Mouse (Mus musculus) MEL (cell line): ENCODE measurements around the gene Tarsl2.

Source experiments
- CHD2 ChIP-seq: IDR thresholded peaks from 2 replicates; pipeline ENCODE4 v1.6.1; 2011; ENCODE audit warnings: low read length, improper control_type of control experiment
- CTCF ChIP-seq, 3 experiments: IDR thresholded peaks in 2 of 3; conservative IDR thresholded peaks in 1 of 3; 2 replicates each; pipeline ENCODE4 v1.5.1; 2011 to 2012; ENCODE audit warnings: low read length in 3 of 3, low read depth in 2 of 3, mild to moderate bottlenecking in 2 of 3, improper control_type of control experiment in 1 of 3, inconsistent platforms in 1 of 3, mixed read lengths in 1 of 3, moderate library complexity in 1 of 3; ENCODE audit not compliant: control insufficient read depth in 1 of 3, insufficient read depth in 1 of 3, poor library complexity in 1 of 3, severe bottlenecking in 1 of 3
- EP300 ChIP-seq, 2 experiments: IDR thresholded peaks; 2 replicates each; pipeline ENCODE4 v1.6.1; 2011; ENCODE audit warnings: improper control_type of control experiment in 2 of 2, low read length in 2 of 2, low read depth in 1 of 2, mild to moderate bottlenecking in 1 of 2
- JUND ChIP-seq: IDR thresholded peaks from 2 replicates; pipeline ENCODE4 v1.6.1; 2011; ENCODE audit warnings: low read depth, mild to moderate bottlenecking, improper control_type of control experiment, low read length
- MAFK ChIP-seq: IDR thresholded peaks from 2 replicates; pipeline ENCODE4 v1.6.1; 2011; ENCODE audit warnings: low read depth, mild to moderate bottlenecking, low read length, improper control_type of control experiment, borderline replicate concordance
- MYC ChIP-seq: IDR thresholded peaks from 2 replicates; pipeline ENCODE4 v1.6.1; 2011; ENCODE audit warnings: low read depth, mild to moderate bottlenecking, low read length, improper control_type of control experiment, moderate library complexity
- NRF1 ChIP-seq: IDR thresholded peaks from 2 replicates; pipeline ENCODE4 v1.6.1; 2014; ENCODE audit warnings: low read depth, mild to moderate bottlenecking, inconsistent platforms, low read length, improper control_type of control experiment, moderate library complexity; ENCODE audit not compliant: poor library complexity, insufficient read depth, severe bottlenecking
- POLR2A ChIP-seq, 2 experiments: IDR thresholded peaks; 2 replicates each; pipeline ENCODE4 v1.6.1; 2011 to 2012; ENCODE audit warnings: low read length in 2 of 2, mild to moderate bottlenecking in 2 of 2, control low read depth in 1 of 2, improper control_type of control experiment in 1 of 2, low read depth in 1 of 2, moderate library complexity in 1 of 2; ENCODE audit not compliant: control insufficient read depth in 1 of 2, insufficient read depth in 1 of 2, poor library complexity in 1 of 2
- RAD21 ChIP-seq: IDR thresholded peaks from 2 replicates; pipeline ENCODE4 v1.6.1; 2011; ENCODE audit warnings: mild to moderate bottlenecking, low read depth, low read length, improper control_type of control experiment
- UBTF ChIP-seq: IDR thresholded peaks from 2 replicates; pipeline ENCODE4 v1.6.1; 2012; ENCODE audit warnings: low read depth, mild to moderate bottlenecking, inconsistent platforms, low read length, improper control_type of control experiment, moderate library complexity, borderline replicate concordance; ENCODE audit not compliant: insufficient read depth

GRCm38 (mm10) chr7:65734024-65734423 is 89.3 kb downstream of the Tarsl2 start:
- TF ChIP-seq CHD2 (no peak), MAFK (no peak), NRF1 (no peak), POLR2A (IDR thresholded peaks at IDR 0.05; ENCODE audit: control insufficient read depth in 1 of 2, insufficient read depth in 1 of 2, low read depth in 1 of 2, low read length in 2 of 2, poor library complexity in 1 of 2) (no peak), UBTF (no peak), CTCF (IDR thresholded peaks at IDR 0.05 in 2 of 3, conservative IDR thresholded peaks at IDR 0.05 in 1 of 3; ENCODE audit: control insufficient read depth in 1 of 3, insufficient read depth in 1 of 3, low read depth in 2 of 3, low read length in 3 of 3, poor library complexity in 1 of 3, severe bottlenecking in 1 of 3) (no peak), JUND (no peak), MYC (no peak), RAD21 (no peak), EP300 (IDR thresholded peaks at IDR 0.05; ENCODE audit: low read depth in 1 of 2, low read length in 2 of 2) (no peak)
